Mouse (Mus musculus): ENCODE results near the gene Dnajc7. TPM values are rescaled to one million over a fixed set of nuclear protein-coding genes. Genes with fewer than 3 reads are reported as not detected.
A peak's percentile ranks its signal among the peaks of the same experiment; 100 is the strongest.
"Not testable (repeated sequence)": the region's sequence is repeated elsewhere in the genome, so short reads cannot be mapped to it uniquely, and the experiment has no call there.

The Dnajc7 gene
- polyA plus RNA-seq (2016; fragmentation: Nextera tagmentation; extraction: Ambion mirVana), result 280 and 292 TPM in 2 replicates

- H3K4me2 ChIP-seq (replicated peaks), result peak within 1 kb of the TSS; percentile 84
- H3K27ac ChIP-seq, result peak within 1 kb of the TSS; percentile 90
- peaks cover 32% of the 10 kb centered on the region for H3K4me1 ChIP-seq
- H3K36me3 ChIP-seq, result peaks cover 19% of the 10 kb centered on the region; the same call in 1 of the 2 replicates
- 6% methylated on average over 11 of the region's 11 CpGs for WGBS
- ATAC-seq (ENCODE audit: insufficient number of reproducible peaks, insufficient read depth, low FRiP score, low TSS enrichment), result no peak
- H3K9ac ChIP-seq, result peak within 1 kb of the TSS; percentile 87
- no peaks in the 10 kb centered on the region for H3K27me3 ChIP-seq
- no peaks in the 10 kb centered on the region for H3K9me3 ChIP-seq
- H3K4me3 ChIP-seq, result peak within 1 kb of the TSS; percentile 85
Measured at GRCm38 (mm10) chr11:100619982-100620381, at the start of gene Dnajc7. TSS of gene Dnajc7 (minus strand) at chr11:100620168.

DNA sequence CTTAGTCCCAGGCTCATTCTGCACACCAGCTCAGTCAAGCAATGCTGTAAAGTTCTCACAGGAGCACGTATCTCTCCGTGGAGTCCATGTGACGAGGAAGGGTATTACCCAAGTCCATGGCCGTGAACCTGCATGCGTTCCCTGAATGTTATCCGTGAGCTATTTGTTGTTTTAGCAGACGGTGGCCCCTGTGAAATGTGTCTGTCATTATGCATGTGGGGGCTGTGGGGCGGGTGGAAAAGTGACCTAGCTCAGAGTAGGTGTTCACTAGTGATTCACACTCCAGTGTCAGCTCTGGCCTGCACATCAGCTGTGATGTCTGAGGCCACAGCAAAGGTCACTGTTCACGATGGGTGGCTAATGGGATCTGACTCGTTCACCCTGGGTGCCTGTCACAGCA is 39.8 kb upstream of the Dnajc7 start:
- Histone ChIP-seq H3K4me3 (no peak overlapping the region), H3K27me3 (no peaks in the 10 kb centered on the region), H3K36me3 (no peaks in the 10 kb centered on the region), H3K9me3 (no peaks in the 10 kb centered on the region), H3K4me1 (peaks cover 12% of the 10 kb centered on the region), H3K9ac (no peak overlapping the region), H3K27ac (no peak overlapping the region), H3K4me2 (replicated peaks) (no peak overlapping the region)
- ATAC-seq (ENCODE audit: insufficient number of reproducible peaks, insufficient read depth, low FRiP score, low TSS enrichment), result no peak
- WGBS, result 68% methylated on average over 10 of the region's 10 CpGs

DNA sequence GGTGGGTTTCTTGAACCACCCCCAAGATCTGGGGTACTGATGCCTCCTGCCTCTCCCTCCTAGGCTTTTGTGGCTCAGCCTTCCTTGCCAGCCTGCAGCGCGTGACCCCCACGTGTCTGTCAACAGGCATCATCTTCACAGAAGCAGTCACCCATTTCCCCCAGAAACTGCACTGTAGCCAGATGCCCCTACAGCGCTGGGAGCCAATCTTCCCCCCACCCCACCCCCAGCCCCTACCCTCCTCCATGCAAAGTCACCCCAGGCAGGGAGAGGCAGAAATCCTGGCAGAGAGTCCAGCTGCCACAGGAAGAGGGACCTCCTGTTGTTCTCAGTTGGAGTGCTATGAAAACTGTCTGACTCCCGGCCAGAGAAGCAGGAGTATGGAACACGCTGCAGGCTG is 36.5 kb upstream of the Dnajc7 start:
- H3K36me3 ChIP-seq, result no peaks in the 10 kb centered on the region
- WGBS, result 5% methylated on average over 6 of the region's 6 CpGs
- peaks cover 11% of the 10 kb centered on the region; the same call in 1 of the 2 replicates for H3K27me3 ChIP-seq
- H3K4me3 ChIP-seq, result no peak overlapping the region
- 0 out of 2 replicates have a peak overlapping the region, but pooled peaks have one; percentile 7 for H3K4me2 ChIP-seq (replicated peaks)
- no peak overlapping the region for H3K27ac ChIP-seq
- peaks cover 13% of the 10 kb centered on the region for H3K4me1 ChIP-seq
- H3K9ac ChIP-seq, result no peak overlapping the region
- no peaks in the 10 kb centered on the region for H3K9me3 ChIP-seq
- no peak for ATAC-seq (ENCODE audit: insufficient number of reproducible peaks, insufficient read depth, low FRiP score, low TSS enrichment)

- H3K4me3 ChIP-seq; H3K27ac ChIP-seq; H3K9ac ChIP-seq; H3K9me3 ChIP-seq; H3K36me3 ChIP-seq; ATAC-seq (ENCODE audit: insufficient number of reproducible peaks, insufficient read depth, low FRiP score, low TSS enrichment); H3K4me2 ChIP-seq (replicated peaks): not testable (repeated sequence)
- peaks cover 22% of the 10 kb centered on the region for H3K4me1 ChIP-seq
- peaks cover 20% of the 10 kb centered on the region for H3K27me3 ChIP-seq
- WGBS, result 50% methylated on average over 3 of the region's 3 CpGs
Measured at GRCm38 (mm10) chr11:100655589-100655988, 35.6 kb upstream of the Dnajc7 start.

GRCm38 (mm10) chr11:100651748-100652147 is 31.8 kb upstream of the Dnajc7 start:
- Histone ChIP-seq H3K27ac (no peak overlapping the region), H3K9me3 (no peaks in the 10 kb centered on the region), H3K4me3 (no peak overlapping the region), H3K4me1 (peaks cover 21% of the 10 kb centered on the region), H3K4me2 (replicated peaks) (no peak overlapping the region), H3K9ac (no peak overlapping the region), H3K36me3 (no peaks in the 10 kb centered on the region), H3K27me3 (peaks cover 32% of the 10 kb centered on the region)
- 14% methylated on average over 3 of the region's 3 CpGs for WGBS
- ATAC-seq (ENCODE audit: insufficient number of reproducible peaks, insufficient read depth, low FRiP score, low TSS enrichment), result no peak

DNA sequence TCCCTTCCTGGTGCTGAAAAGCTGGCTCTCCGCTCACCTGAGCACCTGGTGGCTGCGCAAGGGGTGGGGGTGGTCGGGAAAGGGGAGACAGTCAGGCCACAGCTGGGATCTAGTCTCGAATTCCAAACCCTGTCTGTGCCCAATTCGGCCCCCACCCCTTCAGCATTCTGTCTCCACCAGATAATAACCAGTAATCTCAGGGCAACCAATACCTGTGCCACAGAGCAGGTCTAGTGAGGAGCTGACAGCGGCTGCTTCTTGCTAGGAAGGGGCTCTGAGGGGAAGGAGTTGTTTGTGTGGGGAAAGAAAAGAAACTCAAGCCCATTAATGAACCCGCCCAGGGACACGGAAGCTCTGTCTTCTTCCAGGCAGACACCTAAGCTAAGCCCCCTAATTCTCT is 31.2 kb upstream of the Dnajc7 start:
- Histone ChIP-seq H3K9me3 (no peaks in the 10 kb centered on the region), H3K9ac (no peak overlapping the region), H3K36me3 (no peaks in the 10 kb centered on the region), H3K27ac (no peak overlapping the region), H3K4me1 (peaks cover 16% of the 10 kb centered on the region), H3K4me2 (replicated peaks) (no peak overlapping the region), H3K27me3 (peaks cover 32% of the 10 kb centered on the region), H3K4me3 (no peak overlapping the region)
- 16% methylated on average over 6 of the region's 8 CpGs for WGBS
- 0 out of 2 replicates have a peak, but pooled peaks have one; percentile 12 for ATAC-seq (ENCODE audit: insufficient number of reproducible peaks, insufficient read depth, low FRiP score, low TSS enrichment)

DNA sequence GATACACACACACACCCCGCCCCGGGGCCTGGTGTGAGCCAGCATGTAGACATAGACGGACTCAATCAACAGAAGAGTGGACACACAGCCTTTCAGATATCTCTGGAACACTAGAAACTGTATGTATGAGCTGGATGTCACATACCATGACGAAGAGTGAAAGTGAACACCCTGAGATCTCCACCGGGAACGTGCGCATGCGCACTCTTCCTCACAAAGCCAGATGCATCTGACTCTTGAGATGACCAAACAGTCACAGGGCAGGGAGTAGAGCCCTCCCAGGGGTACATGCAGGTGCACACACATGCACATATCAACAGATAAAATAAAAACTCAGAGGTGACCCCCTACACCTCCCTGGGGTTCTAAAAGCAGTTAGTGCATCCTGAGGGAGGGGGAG is 28.4 kb upstream of the Dnajc7 start:
- Histone ChIP-seq H3K27me3 (peaks cover 32% of the 10 kb centered on the region), H3K9me3 (no peaks in the 10 kb centered on the region), H3K4me2 (replicated peaks) (no peak overlapping the region), H3K36me3 (no peaks in the 10 kb centered on the region), H3K4me1 (0 out of 2 replicates have a peak, but pooled peaks cover 17% of the 10 kb centered on the region), H3K9ac (no peak overlapping the region), H3K27ac (no peak overlapping the region), H3K4me3 (no peak overlapping the region)
- WGBS, result 80% methylated on average over 8 of the region's 8 CpGs
- no peak for ATAC-seq (ENCODE audit: insufficient number of reproducible peaks, insufficient read depth, low FRiP score, low TSS enrichment)

DNA sequence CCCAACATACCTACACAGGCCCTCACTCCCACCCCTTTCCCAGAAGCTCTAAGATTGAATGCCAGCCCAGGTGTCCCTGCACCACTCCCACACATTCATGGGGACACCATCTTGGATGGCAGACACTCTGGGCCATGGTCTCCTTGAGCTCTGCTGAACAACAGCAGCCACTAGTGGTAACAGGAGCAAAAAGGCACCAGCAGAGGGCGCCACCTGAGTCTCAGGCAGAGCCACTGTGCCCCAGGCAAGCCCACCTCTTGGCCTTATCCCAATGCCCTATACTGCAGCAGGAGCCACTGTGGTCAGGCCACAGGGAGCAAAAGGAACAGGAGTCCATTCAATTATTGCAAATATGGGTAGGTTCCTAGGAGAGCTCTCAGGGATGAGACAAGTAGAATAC is 26.3 kb upstream of the Dnajc7 start:
- peaks cover 19% of the 10 kb centered on the region for H3K27me3 ChIP-seq
- 0 out of 2 replicates have a peak, but pooled peaks cover 14% of the 10 kb centered on the region for H3K4me1 ChIP-seq
- H3K9ac ChIP-seq, result no peak overlapping the region
- 7% methylated on average over 1 of the region's 1 CpGs for WGBS
- H3K4me2 ChIP-seq (replicated peaks), result no peak overlapping the region
- no peaks in the 10 kb centered on the region for H3K9me3 ChIP-seq
- ATAC-seq (ENCODE audit: insufficient number of reproducible peaks, insufficient read depth, low FRiP score, low TSS enrichment), result no peak
- H3K27ac ChIP-seq, result no peak overlapping the region
- H3K4me3 ChIP-seq, result no peak overlapping the region
- H3K36me3 ChIP-seq, result no peaks in the 10 kb centered on the region

DNA sequence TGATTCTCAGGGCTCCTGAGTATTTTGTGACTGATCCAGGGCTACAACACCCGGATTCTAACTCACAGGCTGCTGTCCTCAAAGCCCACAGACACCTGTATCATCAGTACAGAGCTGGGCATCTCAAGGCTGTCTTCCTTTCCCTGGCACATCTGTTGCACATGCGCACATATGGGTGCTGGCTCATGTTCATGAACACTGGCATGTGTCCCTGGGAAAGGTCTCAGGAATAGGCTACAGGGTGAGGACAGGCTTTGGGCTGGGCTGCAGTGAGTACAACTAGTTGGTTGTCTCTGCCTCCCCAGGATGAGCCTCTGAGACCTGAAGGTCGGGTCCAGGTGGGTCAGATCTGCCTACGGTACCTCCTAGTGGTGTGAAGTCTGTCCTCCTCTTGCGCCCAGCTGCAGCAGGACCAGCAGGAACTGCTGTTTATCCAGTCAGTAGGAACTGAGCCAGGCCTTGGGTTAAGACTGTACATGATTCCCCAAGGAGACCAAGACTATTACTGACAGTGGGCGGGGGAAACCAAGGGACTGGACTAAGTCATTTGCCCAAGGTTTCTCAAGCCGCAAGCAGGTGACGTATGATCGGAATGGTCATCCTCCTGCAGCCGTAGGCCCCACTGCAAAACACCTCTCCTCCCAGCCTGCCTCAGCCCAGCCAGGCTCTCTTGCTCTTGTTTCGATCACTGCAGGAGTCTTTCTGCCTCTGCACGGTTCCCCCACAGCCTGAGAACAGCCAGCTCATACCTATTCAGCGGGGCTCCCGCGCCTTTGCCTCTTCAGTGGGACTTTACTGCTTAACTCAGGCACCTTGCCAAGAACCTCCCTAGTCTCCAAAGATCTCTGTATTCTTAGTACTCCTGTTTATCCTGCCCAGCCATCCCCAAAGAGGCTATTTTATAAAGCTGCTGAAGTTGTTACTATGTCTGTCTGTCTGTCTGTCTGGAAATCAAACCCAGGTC is 23.9 kb upstream of the Dnajc7 start:
- Histone ChIP-seq H3K27ac (no peak overlapping the region), H3K27me3 (peaks cover 24% of the 10 kb centered on the region)
- ATAC-seq (ENCODE audit: insufficient number of reproducible peaks, insufficient read depth, low FRiP score, low TSS enrichment), result no peak

DNA sequence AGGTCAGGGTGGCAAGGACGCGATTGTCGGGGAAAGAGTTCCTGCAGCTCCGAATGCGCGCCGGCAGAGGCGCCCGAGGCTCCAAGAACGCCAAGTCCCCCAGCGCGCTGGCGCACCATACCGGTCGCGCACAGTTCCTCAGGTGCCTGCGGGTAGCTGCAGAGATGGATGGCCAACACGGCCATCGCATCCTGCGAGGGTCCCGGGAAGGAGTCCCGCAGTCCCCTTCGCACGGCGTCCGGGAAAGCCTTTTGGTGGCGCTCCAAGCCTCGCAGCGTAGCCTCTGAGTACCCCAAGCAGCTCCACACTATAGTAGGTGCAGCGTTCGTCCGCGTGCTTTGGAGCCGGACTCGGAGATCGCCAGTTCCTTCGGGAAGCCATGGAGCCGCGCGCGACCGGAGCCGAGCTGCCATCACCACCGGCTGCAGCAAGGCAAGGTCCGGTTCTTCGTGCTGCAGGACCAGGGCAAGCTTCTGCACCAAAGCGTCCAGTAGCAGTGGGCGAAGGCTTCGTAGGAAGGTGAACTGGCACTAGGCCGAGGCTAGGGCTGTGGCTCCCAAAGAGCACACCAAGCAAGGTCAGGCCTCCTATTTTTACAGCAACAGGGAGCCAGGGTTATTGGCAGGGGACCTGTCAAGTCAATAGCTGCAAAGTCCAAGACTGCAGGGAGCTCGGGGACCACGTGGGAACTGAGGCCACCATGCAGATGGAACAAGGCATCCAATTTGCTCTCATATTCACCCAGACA is 20.4 kb upstream of the Dnajc7 start:
- peak overlapping the region; percentile 37 for H3K4me3 ChIP-seq
- H3K4me2 ChIP-seq (replicated peaks), result peak overlapping the region; percentile 69
- H3K27me3 ChIP-seq, result peaks cover 24% of the 10 kb centered on the region
- H3K4me1 ChIP-seq, result 0 out of 2 replicates have a peak, but pooled peaks cover 8% of the 10 kb centered on the region
- no peak for ATAC-seq (ENCODE audit: insufficient number of reproducible peaks, insufficient read depth, low FRiP score, low TSS enrichment)
- H3K36me3 ChIP-seq, result no peaks in the 10 kb centered on the region
- WGBS, result 8% methylated on average over 52 of the region's 52 CpGs
- peak overlapping the region; percentile 50 for H3K9ac ChIP-seq
- no peak overlapping the region for H3K27ac ChIP-seq
- H3K9me3 ChIP-seq, result no peaks in the 10 kb centered on the region

More for the DNA sequence above, 23.9 kb upstream of the Dnajc7 start:
- Histone ChIP-seq H3K9ac (no peak overlapping the region), H3K4me3 (no peak overlapping the region), H3K9me3 (no peaks in the 10 kb centered on the region), H3K36me3 (no peaks in the 10 kb centered on the region), H3K4me1 (0 out of 2 replicates have a peak, but pooled peaks cover 8% of the 10 kb centered on the region), H3K4me2 (replicated peaks) (no peak overlapping the region)
- 64% methylated on average over 15 of the region's 15 CpGs for WGBS

GRCm38 (mm10) chr11:100634530-100634929 is 14.6 kb upstream of the Dnajc7 start:
- Histone ChIP-seq H3K9me3 (no peaks in the 10 kb centered on the region), H3K27me3 (peaks cover 12% of the 10 kb centered on the region), H3K4me2 (replicated peaks) (no peak overlapping the region), H3K36me3 (no peaks in the 10 kb centered on the region), H3K4me1 (no peaks in the 10 kb centered on the region), H3K27ac (no peak overlapping the region), H3K4me3 (no peak overlapping the region), H3K9ac (no peak overlapping the region)
- 70% methylated on average over 7 of the region's 7 CpGs for WGBS
- ATAC-seq (ENCODE audit: insufficient number of reproducible peaks, insufficient read depth, low FRiP score, low TSS enrichment), result no peak
